Mouse (Mus musculus) embryo, embryonic 11 days (tissue): Measurements from ENCODE around the gene Nell2.
"Not testable (repeated sequence)": the region's sequence is repeated elsewhere in the genome, so short reads cannot be mapped to it uniquely, and the experiment has no call there.

Experiments used
- DNase-seq: peaks from one replicate; pipeline ENCODE4 v3.0.0-alpha.2; 2015

Gene Nell2

GRCm38 (mm10) chr15:95527948-95528861 lies at the start of gene Nell2:
Gene Nell2 (minus strand): TSS chr15:95528559.
- peak; percentile 82 for DNase-seq

- DNase-seq, result peak; percentile 85
Observed at GRCm38 (mm10) chr15:95574661-95575060, 46.3 kb upstream of the Nell2 start.

GRCm38 (mm10) chr15:95569606-95570005 lies 41.2 kb upstream of the Nell2 start:
- no peak for DNase-seq

- DNase-seq, result no peak
Observed at GRCm38 (mm10) chr15:95565160-95565559, 36.8 kb upstream of the Nell2 start.

- DNase-seq, result no peak
Observed at GRCm38 (mm10) chr15:95561303-95561702, 32.9 kb upstream of the Nell2 start.

- DNase-seq, result no peak
Observed at GRCm38 (mm10) chr15:95550011-95550410, 21.7 kb upstream of the Nell2 start.

- no peak for DNase-seq
Observed at GRCm38 (mm10) chr15:95542632-95543031, 14.3 kb upstream of the Nell2 start.

GRCm38 (mm10) chr15:95536724-95537123 lies 8.4 kb upstream of the Nell2 start:
- DNase-seq, result no peak

GRCm38 (mm10) chr15:95536230-95536629 lies 7.9 kb upstream of the Nell2 start:
- DNase-seq, result no peak

- no peak for DNase-seq
Observed at GRCm38 (mm10) chr15:95534644-95535043, 6.3 kb upstream of the Nell2 start.

- peak; percentile 27 for DNase-seq
Observed at GRCm38 (mm10) chr15:95527461-95527947, 855 bp downstream of the Nell2 start.

- DNase-seq, result peak; percentile 66
Observed at GRCm38 (mm10) chr15:95526626-95527411, 1.5 kb downstream of the Nell2 start.

- peak; percentile 79 for DNase-seq
Observed at GRCm38 (mm10) chr15:95525997-95526396, 2.4 kb downstream of the Nell2 start.

- no peak for DNase-seq
Observed at GRCm38 (mm10) chr15:95518204-95518603, 10.2 kb downstream of the Nell2 start.

GRCm38 (mm10) chr15:95513306-95513705 lies 15.1 kb downstream of the Nell2 start:
- DNase-seq, result not testable (repeated sequence)

- no peak for DNase-seq
Observed at GRCm38 (mm10) chr15:95495666-95496065, 32.7 kb downstream of the Nell2 start.

GRCm38 (mm10) chr15:95495193-95495592 lies 33.2 kb downstream of the Nell2 start:
- no peak for DNase-seq

- DNase-seq, result no peak
Observed at GRCm38 (mm10) chr15:95492201-95492600, 36.2 kb downstream of the Nell2 start.

- no peak for DNase-seq
Observed at GRCm38 (mm10) chr15:95489174-95489573, 39.2 kb downstream of the Nell2 start.

- DNase-seq, result no peak
Observed at GRCm38 (mm10) chr15:95487961-95488360, 40.4 kb downstream of the Nell2 start.

GRCm38 (mm10) chr15:95482002-95482401 lies 46.4 kb downstream of the Nell2 start:
- DNase-seq, result no peak

GRCm38 (mm10) chr15:95481585-95481984 lies 46.8 kb downstream of the Nell2 start:
- DNase-seq, result no peak

- DNase-seq, result no peak
Observed at GRCm38 (mm10) chr15:95476440-95476839, 51.9 kb downstream of the Nell2 start.

GRCm38 (mm10) chr15:95473976-95474375 lies 54.4 kb downstream of the Nell2 start:
- DNase-seq, result no peak
